Mouse (Mus musculus) erythroblast, embryonic 14.5 days (primary cell): Measurements from ENCODE around the gene Odf4.

Experiments used
- GATA1 ChIP-seq: IDR thresholded peaks from 2 replicates; pipeline ENCODE4 v1.6.1; 2012; ENCODE audit warnings: low read length, inconsistent platforms, mixed read lengths
- TAL1 ChIP-seq: IDR thresholded peaks from 3 replicates; pipeline ENCODE4 v1.6.1; 2012; ENCODE audit warnings: low read length, inconsistent platforms, mixed read lengths

- no peak for TF ChIP-seq TAL1
- TF ChIP-seq GATA1, result peak; percentile 64
These were observed 42.5 kb downstream of the Odf4 start for GRCm38 (mm10) chr11:68884368-68884767.
